Mouse (Mus musculus): ENCODE results near the gene Bhlhe41.

Gene Bhlhe41

GRCm38 (mm10) chr6:145870991-145871390, 5.6 kb upstream of the Bhlhe41 start:
- no peak for DNase-seq (ENCODE audit: low read depth, low spot score)

- DNase-seq (ENCODE audit: low read depth, low spot score) = no peak
Measured at GRCm38 (mm10) chr6:145867111-145867510, 1.8 kb upstream of the Bhlhe41 start.

- DNase-seq (ENCODE audit: low read depth, low spot score) = peak; percentile 63
Measured at GRCm38 (mm10) chr6:145865886-145866851, 811 bp upstream of the Bhlhe41 start.

GRCm38 (mm10) chr6:145864171-145864570, 1.2 kb downstream of the Bhlhe41 start:
- peak; percentile 21 for DNase-seq (ENCODE audit: low read depth, low spot score)

GRCm38 (mm10) chr6:145863065-145863971, 2.0 kb downstream of the Bhlhe41 start:
- peak; percentile 73 for DNase-seq (ENCODE audit: low read depth, low spot score)

GRCm38 (mm10) chr6:145862739-145863064, 2.7 kb downstream of the Bhlhe41 start:
- DNase-seq (ENCODE audit: low read depth, low spot score) = peak; percentile 24

- DNase-seq (ENCODE audit: low read depth, low spot score) = no peak
Measured at GRCm38 (mm10) chr6:145862321-145862720, 3.0 kb downstream of the Bhlhe41 start.

GRCm38 (mm10) chr6:145861462-145862227, 3.7 kb downstream of the Bhlhe41 start:
- DNase-seq (ENCODE audit: low read depth, low spot score) = no peak

GRCm38 (mm10) chr6:145860350-145860749, 5.0 kb downstream of the Bhlhe41 start:
- no peak for DNase-seq (ENCODE audit: low read depth, low spot score)

- DNase-seq (ENCODE audit: low read depth, low spot score) = no peak
Measured at GRCm38 (mm10) chr6:145858414-145858813, 6.9 kb downstream of the Bhlhe41 start.

- DNase-seq (ENCODE audit: low read depth, low spot score) = no peak
Measured at GRCm38 (mm10) chr6:145857428-145857827, 7.9 kb downstream of the Bhlhe41 start.

- peak; percentile 97 for DNase-seq (ENCODE audit: low read depth, low spot score)
Measured at GRCm38 (mm10) chr6:145855720-145856551, 9.4 kb downstream of the Bhlhe41 start.

GRCm38 (mm10) chr6:145854756-145855155, 10.6 kb downstream of the Bhlhe41 start:
- no peak for DNase-seq (ENCODE audit: low read depth, low spot score)

GRCm38 (mm10) chr6:145853356-145854079, 11.8 kb downstream of the Bhlhe41 start:
- DNase-seq (ENCODE audit: low read depth, low spot score) = no peak

- DNase-seq (ENCODE audit: low read depth, low spot score) = no peak
Measured at GRCm38 (mm10) chr6:145852708-145853107, 12.7 kb downstream of the Bhlhe41 start.

GRCm38 (mm10) chr6:145851956-145852355, 13.4 kb downstream of the Bhlhe41 start:
- DNase-seq (ENCODE audit: low read depth, low spot score) = no peak

- no peak for DNase-seq (ENCODE audit: low read depth, low spot score)
Measured at GRCm38 (mm10) chr6:145850789-145851188, 14.6 kb downstream of the Bhlhe41 start.

GRCm38 (mm10) chr6:145847661-145848060, 17.7 kb downstream of the Bhlhe41 start:
- no peak for DNase-seq (ENCODE audit: low read depth, low spot score)

- DNase-seq (ENCODE audit: low read depth, low spot score) = no peak
Measured at GRCm38 (mm10) chr6:145846948-145847347, 18.4 kb downstream of the Bhlhe41 start.

GRCm38 (mm10) chr6:145846076-145846475, 19.3 kb downstream of the Bhlhe41 start:
- no peak for DNase-seq (ENCODE audit: low read depth, low spot score)

All from ES-CJ7 (cell line).